Mouse (Mus musculus) ES-E14 (cell line): ENCODE results near the gene Abhd14a.

Experiments
- MAFK ChIP-seq: IDR thresholded peaks from 2 replicates; pipeline ENCODE4 v1.6.1; 2014; ENCODE audit warnings: mild to moderate bottlenecking, low read depth, low read length, inconsistent platforms; ENCODE audit not compliant: insufficient read depth
- ZNF384 ChIP-seq: IDR thresholded peaks from 2 replicates; pipeline ENCODE4 v1.6.1; 2012; ENCODE audit warnings: low read depth, low read length, inconsistent platforms

DNA sequence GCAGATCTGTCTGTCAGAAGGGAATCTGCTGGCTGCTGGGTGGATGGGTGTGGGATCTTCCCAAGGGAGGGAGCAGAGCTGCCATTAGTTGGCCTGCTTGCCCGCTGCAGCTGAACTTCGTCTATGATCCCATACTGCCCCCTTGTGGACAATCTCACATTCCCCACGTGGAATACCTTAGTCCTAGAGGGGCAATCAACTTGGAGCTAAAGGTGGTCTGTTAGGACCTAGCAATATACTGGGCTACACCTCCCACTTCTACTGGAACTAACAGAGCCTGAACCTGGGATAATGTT is 25.7 kb downstream of the Abhd14a start:
- TF ChIP-seq MAFK (no peak), ZNF384 (no peak)
